Mouse (Mus musculus) left cerebral cortex, adult 2 months (tissue): ENCODE measurements around the gene Traf2. TPM values are rescaled to one million over a fixed set of nuclear protein-coding genes. Genes with fewer than 3 reads are reported as not detected.

Experiments
- DNase-seq, 2 experiments: peaks; one replicate each; pipeline ENCODE4 v3.0.0; 2021 to 2022; ENCODE audit warnings: low spot score in 2 of 2, mixed read lengths in 1 of 2; ENCODE audit errors: extremely low spot score in 1 of 2
- H3K27ac ChIP-seq: fragments of 200-600 bp; 2 replicates; pipeline ENCODE4 v1.8.1; 2022
- H3K4me3 ChIP-seq: fragments of 200-600 bp; 2 replicates; pipeline ENCODE4 v1.8.1; 2022
- CTCF ChIP-seq: fragments of 200-600 bp; IDR thresholded peaks from 2 replicates; pipeline ENCODE4 v1.8.1; 2022; ENCODE audit warnings: antibody characterized with exemption, mild to moderate bottlenecking, moderate library complexity
- intact Hi-C: fragments of 180-260 bp; cut with DNase I; formaldehyde crosslinking; loops from one replicate; pipeline ENCODE4 v1.15.1; 2025
- total RNA-seq, 2 experiments: library from RNA; stranded (reverse); gene quantifications; 2 replicates each; pipeline ENCODE4 v1.2.3; 2021

The Traf2 gene
- total RNA-seq, 2 experiments from 2014 or later = 10.4 to 11.0 TPM

GRCm38 (mm10) chr2:25500576-25501405 is 45.9 kb downstream of the Traf2 start, which contains the start of gene Fbxw5:
Gene Fbxw5 (plus strand): TSS chr2:25500750.
- H3K27ac ChIP-seq = peak within 1 kb of the TSS; percentile 92
- TF ChIP-seq CTCF = no peak
- intact Hi-C loops = loop anchor here (2.0 kb wide), 2 partner anchors 40 to 72 kb away; partner anchors contain the start of genes Abca2 and Paxx
- peak; percentile 72 to 84 for DNase-seq
- H3K4me3 ChIP-seq = peak within 1 kb of the TSS; percentile 76

- intact Hi-C loops = loop anchor here (2.0 kb wide), 2 partner anchors 39 to 71 kb away; partner anchors contain the start of genes Abca2 and Paxx
- no peak for DNase-seq
- H3K4me3 ChIP-seq = peak overlapping the region; percentile 76
- H3K27ac ChIP-seq = peak overlapping the region; percentile 82
- TF ChIP-seq CTCF = no peak
Observed at GRCm38 (mm10) chr2:25500071-25500575, 46.6 kb downstream of the Traf2 start.

GRCm38 (mm10) chr2:25498622-25499478 is 47.9 kb downstream of the Traf2 start:
- H3K4me3 ChIP-seq = no peak overlapping the region
- DNase-seq = no peak
- no peak; the same call in 1 of the 2 replicates for TF ChIP-seq CTCF
- no peak overlapping the region for H3K27ac ChIP-seq
- intact Hi-C loops = no loop called here

GRCm38 (mm10) chr2:25497846-25498575 is 48.7 kb downstream of the Traf2 start:
- DNase-seq = no peak
- no peak overlapping the region for H3K4me3 ChIP-seq
- H3K27ac ChIP-seq = no peak overlapping the region
- intact Hi-C loops = no loop called here
- TF ChIP-seq CTCF = no peak

DNA sequence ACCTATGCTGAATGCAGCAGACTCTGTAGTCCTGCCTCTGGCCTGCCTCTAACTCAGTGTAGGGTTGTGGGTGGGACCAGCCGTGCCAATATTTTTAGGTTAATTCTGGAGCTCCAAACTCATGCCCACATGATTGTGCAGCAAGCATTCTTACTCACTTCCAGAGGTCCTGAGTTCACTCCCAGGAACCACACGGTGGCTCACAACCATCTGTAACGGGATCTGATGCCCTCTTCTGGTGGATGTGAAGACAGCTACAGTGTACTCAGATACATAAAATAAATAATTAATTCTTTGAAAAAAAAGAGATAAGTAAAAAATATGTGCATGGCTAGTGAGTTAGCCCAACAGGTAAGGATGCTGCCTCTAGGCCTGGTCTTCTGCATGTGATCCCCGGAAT is 50.3 kb downstream of the Traf2 start:
- no peak for DNase-seq
- intact Hi-C loops = no loop called here
- Histone ChIP-seq H3K27ac (no peak overlapping the region), H3K4me3 (no peak overlapping the region)
- peak; percentile 61 for TF ChIP-seq CTCF

DNA sequence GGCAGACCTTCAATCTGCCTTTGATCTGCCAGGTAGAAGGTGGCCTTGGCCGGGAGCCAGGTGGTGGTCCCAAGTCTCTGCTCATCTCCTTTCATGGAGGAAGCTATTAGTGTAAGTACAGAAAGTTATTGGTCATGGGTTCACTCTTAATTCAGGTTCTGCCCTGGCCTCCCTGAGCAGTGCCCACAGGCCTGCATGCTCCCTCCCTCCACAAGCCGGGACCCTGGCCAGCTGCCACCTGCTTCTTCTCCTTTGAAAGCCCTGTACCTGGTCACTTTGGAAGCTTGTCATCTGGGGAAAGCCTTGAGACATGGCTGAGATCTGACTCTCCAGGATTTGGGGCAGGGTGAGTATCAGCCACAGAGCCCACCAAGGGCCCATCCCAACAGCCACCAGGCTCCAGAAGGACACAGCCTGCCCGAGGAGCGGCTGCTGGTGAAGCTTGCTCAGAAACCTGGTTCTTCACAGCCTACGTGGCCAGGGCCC is 53.2 kb downstream of the Traf2 start, which contains the start of gene Lcn12:
Lcn12 (minus strand) TSS at position 436 of the 486 bp plus-strand sequence.
- Histone ChIP-seq H3K4me3 (no peak within 1 kb of the TSS), H3K27ac (no peak within 1 kb of the TSS)
- intact Hi-C loops = no loop called here
- no peak for TF ChIP-seq CTCF
- DNase-seq = no peak

GRCm38 (mm10) chr2:25492988-25493387 is 53.8 kb downstream of the Traf2 start:
- DNase-seq = no peak
- intact Hi-C loops = no loop called here
- TF ChIP-seq CTCF = no peak

DNA sequence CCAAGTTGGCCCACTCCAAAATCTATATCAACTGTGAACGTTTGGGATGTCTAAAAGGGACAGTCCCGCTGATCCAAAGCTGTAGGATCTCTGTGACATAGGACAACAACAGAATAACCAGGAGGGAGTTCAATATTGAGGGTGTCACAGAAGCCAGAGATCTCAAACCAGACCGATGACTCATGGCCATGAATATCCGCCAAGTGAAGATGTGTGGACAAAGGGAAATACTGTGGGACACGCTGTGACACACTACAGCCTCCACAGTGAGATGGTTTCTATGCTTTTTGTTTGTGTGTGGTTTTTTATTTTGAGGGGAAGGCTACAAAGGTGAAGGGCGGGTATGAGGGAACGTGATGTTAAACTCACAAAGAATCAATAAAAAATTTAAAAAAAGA is 58.1 kb downstream of the Traf2 start:
- Histone ChIP-seq H3K27ac (no peak overlapping the region), H3K4me3 (no peak overlapping the region)
- no peak for TF ChIP-seq CTCF
- no peak for DNase-seq
- intact Hi-C loops = no loop called here

More at GRCm38 (mm10) chr2:25492988-25493387, 53.8 kb downstream of the Traf2 start:
- H3K4me3 ChIP-seq = no peak overlapping the region
- H3K27ac ChIP-seq = no peak overlapping the region

DNA sequence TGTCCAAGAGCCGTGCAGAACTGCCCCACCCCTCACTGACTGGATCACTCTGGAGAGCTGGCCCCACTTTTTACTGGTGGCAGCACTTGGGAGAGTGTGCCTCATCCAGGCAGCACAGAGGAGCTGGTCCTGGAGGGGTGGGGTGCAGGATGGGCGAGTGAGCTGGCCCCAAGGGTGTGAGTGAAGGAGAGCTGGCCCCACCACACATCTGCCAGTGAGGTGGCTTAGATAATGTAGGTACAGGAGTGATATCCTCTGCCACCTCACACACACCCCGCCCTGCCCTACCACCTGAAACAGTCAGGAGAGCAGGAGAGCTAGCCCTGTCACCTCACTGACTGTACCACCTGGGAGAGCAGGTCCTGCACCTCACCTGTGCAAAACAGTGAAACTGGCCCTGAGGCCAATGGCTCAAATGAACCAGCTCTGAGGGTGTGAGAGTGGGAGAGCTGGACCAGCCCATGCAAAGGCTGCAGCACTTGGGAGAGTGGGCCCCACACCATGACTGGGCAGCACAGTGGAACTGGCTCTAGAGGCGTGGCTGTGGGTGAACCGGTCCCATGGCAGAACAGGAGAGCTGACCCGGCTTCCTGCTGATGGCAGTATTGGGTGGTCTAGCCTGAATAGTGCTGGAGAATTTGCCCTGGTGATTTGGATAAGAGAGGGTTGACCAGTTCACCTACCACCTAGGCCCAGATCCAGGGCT is 58.6 kb downstream of the Traf2 start:
- DNase-seq = no peak
- H3K4me3 ChIP-seq = no peak overlapping the region
- no peak for TF ChIP-seq CTCF
- intact Hi-C loops = no loop called here
- H3K27ac ChIP-seq = no peak overlapping the region

DNA sequence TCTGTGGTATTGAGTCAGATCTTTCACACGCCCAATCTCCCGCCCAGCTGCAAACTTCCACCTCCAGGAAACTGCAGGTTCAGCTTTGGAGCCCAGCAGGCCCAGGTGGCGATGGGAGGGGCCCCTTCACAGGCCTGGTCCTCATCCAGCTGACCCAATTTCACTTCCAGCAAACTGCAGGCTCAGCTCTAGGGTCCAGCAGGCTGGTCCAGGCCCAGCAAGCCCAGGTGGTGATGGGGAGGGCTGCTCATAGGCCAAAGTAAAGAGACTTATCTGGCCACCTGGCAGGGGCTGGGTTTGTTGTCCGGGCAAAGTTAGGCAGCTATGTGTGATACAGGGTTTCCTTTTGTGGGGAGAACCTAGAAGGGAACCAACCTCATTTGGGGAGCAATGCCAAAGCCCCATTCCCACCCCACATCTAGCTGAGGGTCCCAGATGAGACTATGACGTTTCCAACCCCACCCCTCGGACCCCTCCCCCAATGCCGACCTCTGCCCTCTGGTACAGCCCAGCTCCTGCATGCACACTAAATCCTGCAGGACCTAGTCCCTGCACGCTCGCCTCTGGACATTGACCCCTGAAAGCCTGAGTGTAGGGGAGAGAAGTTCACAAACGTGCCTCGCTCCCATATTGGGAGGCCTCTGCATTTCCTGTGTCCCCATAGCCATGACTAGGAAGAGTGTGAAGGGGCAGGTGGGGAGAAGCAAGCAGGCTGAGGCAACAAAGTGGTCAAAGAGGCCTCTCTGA is 61.7 kb downstream of the Traf2 start:
- Histone ChIP-seq H3K27ac (no peak overlapping the region), H3K4me3 (no peak overlapping the region)
- no peak for TF ChIP-seq CTCF
- no peak for DNase-seq
- intact Hi-C loops = loop anchor here (5.0 kb wide), 2 partner anchors 58 to 108 kb away; partner anchors contain the start of gene Abca2
